Mouse (Mus musculus) spleen, adult 2 months (tissue): ENCODE results near the gene Pdik1l.

Source experiments
- CTCF ChIP-seq: fragments of 200-500 bp; IDR thresholded peaks from 2 replicates; pipeline ENCODE4 v1.5.1; 2011; ENCODE audit warnings: mild to moderate bottlenecking, inconsistent platforms; ENCODE audit not compliant: insufficient read depth, insufficient read length, insufficient replicate concordance; ENCODE audit errors: extremely low read depth
- POLR2A ChIP-seq: fragments of 200-500 bp; IDR thresholded peaks from 2 replicates; pipeline ENCODE4 v1.6.1; 2011; ENCODE audit warnings: low read depth, low read length, inconsistent platforms

DNA sequence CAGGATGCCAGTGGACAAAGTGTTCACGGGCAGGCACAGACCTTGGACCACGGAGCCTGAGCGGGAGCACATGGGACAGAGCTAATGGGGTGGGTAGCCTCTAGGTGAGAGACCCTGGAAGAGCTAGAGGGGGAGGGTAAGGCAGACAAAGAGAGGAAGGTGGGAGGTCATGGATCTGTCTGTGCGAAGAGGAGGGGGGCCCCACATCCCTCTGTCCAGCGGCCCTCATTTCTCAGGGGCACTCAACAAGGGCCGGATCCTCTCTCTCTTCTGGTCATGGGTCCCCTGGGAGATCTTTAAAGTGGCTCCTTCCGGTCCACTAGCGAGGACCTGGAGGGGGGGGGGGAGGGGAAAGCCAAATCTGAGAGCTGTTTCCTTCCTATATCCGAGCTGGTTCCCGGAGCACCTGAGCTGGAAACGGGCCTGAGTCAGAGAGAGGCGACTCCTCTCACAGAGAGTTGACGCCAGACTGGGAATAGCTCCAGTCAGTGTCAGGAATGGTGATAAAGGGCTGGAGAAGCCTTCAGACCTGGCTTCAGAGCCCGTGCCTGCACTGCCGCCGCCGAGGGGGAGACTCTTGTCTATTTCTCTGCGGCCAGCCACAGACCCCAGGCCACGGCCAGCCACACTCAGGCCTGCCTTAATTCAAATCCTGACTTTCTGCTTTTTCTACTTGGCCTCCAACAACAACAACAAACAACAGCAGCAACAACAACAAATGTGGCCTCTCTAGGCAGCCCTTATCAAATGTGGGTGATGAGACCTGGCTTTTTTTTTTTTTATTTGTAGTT, 31.1 kb downstream of the Pdik1l start:
- TF ChIP-seq POLR2A (no peak), CTCF (no peak)
